Mouse (Mus musculus) liver, embryonic 14.5 days (tissue): ENCODE measurements around the gene Ramp1. TPM values are rescaled to one million over a fixed set of nuclear protein-coding genes. Genes with fewer than 3 reads are reported as not detected.

ENCODE experiments used
- ATAC-seq: fragments of 200-750 bp; cut with Nextera tagmentation; 2 replicates; pipeline ENCODE4 v1.8.0; 2017; ENCODE audit warnings: moderate number of reproducible peaks, mild to moderate bottlenecking, moderate library complexity; ENCODE audit not compliant: insufficient read depth
- DNase-seq, 3 experiments: peaks; one replicate each; pipeline ENCODE4 v3.0.0-alpha.2; 2012 to 2013; ENCODE audit warnings: low read depth in 3 of 3, low spot score in 3 of 3
- H3K27ac ChIP-seq: fragments of 300-500 bp; sonication (generic); 2 replicates; pipeline ENCODE4 v1.5.1; 2014; ENCODE audit warnings: moderate library complexity, mild to moderate bottlenecking, control low read depth, inconsistent platforms
- H3K27me3 ChIP-seq: fragments of 300-500 bp; sonication (generic); 2 replicates; pipeline ENCODE4 v1.6.1; 2014; ENCODE audit warnings: mild to moderate bottlenecking, low read length, moderate library complexity; ENCODE audit not compliant: control insufficient read depth, insufficient read depth
- H3K36me3 ChIP-seq: fragments of 300-500 bp; sonication (generic); replicated peaks from 2 replicates; pipeline ENCODE4 v1.6.1; 2014; ENCODE audit warnings: low read depth; ENCODE audit not compliant: control insufficient read depth, insufficient read depth
- H3K4me1 ChIP-seq, 2 experiments: fragments of 200-500 bp in 1 of 2; fragments of 300-500 bp in 1 of 2; sonication (generic) in 1 of 2; replicated peaks; 2 replicates each; pipeline ENCODE4 v1.6.1; 2012 to 2014; ENCODE audit warnings: antibody characterized with exemption in 1 of 2, inconsistent platforms in 1 of 2, low read length in 1 of 2; ENCODE audit not compliant: control insufficient read depth in 2 of 2, insufficient read depth in 2 of 2
- H3K4me2 ChIP-seq: fragments of 300-500 bp; sonication (generic); 2 replicates; pipeline ENCODE4 v1.6.1; 2014; ENCODE audit warnings: low read depth, mild to moderate bottlenecking, control low read depth, moderate library complexity
- H3K4me3 ChIP-seq, 2 experiments: fragments of 200-500 bp in 1 of 2; fragments of 300-500 bp in 1 of 2; sonication (generic) in 1 of 2; 2 replicates each; pipeline ENCODE4 v1.5.1; 2012 to 2014; ENCODE audit warnings: low read depth in 2 of 2, low read length in 2 of 2, mild to moderate bottlenecking in 2 of 2, control low read depth in 1 of 2, inconsistent platforms in 1 of 2, moderate library complexity in 1 of 2; ENCODE audit not compliant: insufficient read depth in 1 of 2
- H3K9ac ChIP-seq: fragments of 300-500 bp; sonication (generic); replicated peaks from 2 replicates; pipeline ENCODE4 v1.6.1; 2014; ENCODE audit warnings: mild to moderate bottlenecking, control low read depth, moderate library complexity
- H3K9me3 ChIP-seq: fragments of 300-500 bp; sonication (generic); 2 replicates; pipeline ENCODE4 v1.6.1; 2016; ENCODE audit warnings: low read length, mixed read lengths; ENCODE audit not compliant: control insufficient read depth
- CTCF ChIP-seq: IDR thresholded peaks from 2 replicates; pipeline ENCODE4 v1.5.1; 2016; ENCODE audit warnings: antibody characterized with exemption, low read depth, control low read depth
- EP300 ChIP-seq: IDR thresholded peaks from 2 replicates; pipeline ENCODE4 v1.6.1; 2016; ENCODE audit warnings: antibody characterized with exemption, low read depth
- WGBS: fragments of 180-500 bp; shearing (Covaris S2); extraction: QIAGEN DNeasy Blood & Tissue Kit; methylation state at CpG from one replicate; pipeline ENCODE4 v1.1.7; 2014; ENCODE audit not compliant: insufficient replicate concordance; 5-methylcytosine and 5-hydroxymethylcytosine counted together
- polyA plus RNA-seq, 2 experiments: library from polyadenylated mRNA; depleted of rRNA in 1 of 2; stranded (reverse) in 1 of 2; unstranded in 1 of 2; fragments of >200 nt; fragmentation: Nextera tagmentation in 1 of 2; extraction: Ambion mirVana in 1 of 2; gene quantifications; 2 replicates each; pipeline versions ENCODE4 v1.2.1 to v1.2.3; 2012 to 2014

The Ramp1 gene
- polyA plus RNA-seq, 2 experiments = 2.4 to 5.2 TPM

DNA sequence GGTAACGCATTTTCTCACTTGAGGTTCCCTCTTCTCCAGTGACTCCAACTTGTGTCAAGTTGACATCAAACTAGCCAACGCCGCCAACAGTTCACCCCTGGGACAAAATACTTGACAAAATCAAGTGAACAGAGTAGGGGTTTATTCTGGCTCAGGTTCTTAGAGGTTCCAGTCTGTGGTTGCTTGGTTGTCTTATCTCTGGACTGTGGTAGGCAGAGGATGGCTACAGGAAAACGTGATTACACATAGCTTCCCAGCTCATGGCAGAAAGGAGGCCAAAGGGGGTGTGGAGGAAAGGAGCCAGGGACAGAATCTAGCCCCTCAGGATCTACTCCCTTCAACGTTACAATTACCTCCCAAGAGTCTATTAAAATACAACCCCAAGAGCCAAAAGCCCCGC lies 7.1 kb downstream of the Ramp1 start:
- TF ChIP-seq CTCF (no peak), EP300 (no peak)
- H3K36me3 ChIP-seq = no peaks in the 10 kb centered on the region
- 41% methylated on average over 6 of the region's 6 CpGs for WGBS
- H3K9ac ChIP-seq = no peak overlapping the region
- no peaks in the 10 kb centered on the region for H3K9me3 ChIP-seq
- no peak overlapping the region for H3K4me3 ChIP-seq
- no peak overlapping the region for H3K27ac ChIP-seq
- no peak overlapping the region for H3K4me2 ChIP-seq
- H3K4me1 ChIP-seq = peaks cover 0 to 14% of the 10 kb centered on the region in 2 experiments; a peak in 2 of 4 replicates
- no peaks in the 10 kb centered on the region for H3K27me3 ChIP-seq
- no peak for DNase-seq
- no peak for ATAC-seq

DNA sequence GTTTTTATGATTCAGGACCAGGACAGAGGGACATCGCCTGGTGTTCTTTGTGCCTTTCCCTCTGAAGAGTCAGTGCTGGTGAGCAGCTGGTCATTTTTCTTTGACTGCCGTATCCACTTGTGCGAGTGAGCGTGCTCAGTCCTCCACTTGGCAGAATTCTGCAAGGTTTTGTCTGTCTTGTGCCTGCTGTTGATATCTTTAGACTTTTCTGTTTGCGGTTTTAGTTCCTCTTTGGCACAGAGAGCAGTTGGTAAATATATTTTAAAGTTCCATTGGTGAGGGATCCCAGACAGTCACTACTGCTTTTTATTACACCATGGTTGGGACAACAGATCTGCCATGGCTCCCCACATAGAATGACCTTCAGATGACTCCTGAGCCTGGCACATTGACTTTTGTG lies 7.7 kb downstream of the Ramp1 start:
- no peak overlapping the region for H3K4me3 ChIP-seq
- H3K4me2 ChIP-seq = no peak overlapping the region

DNA sequence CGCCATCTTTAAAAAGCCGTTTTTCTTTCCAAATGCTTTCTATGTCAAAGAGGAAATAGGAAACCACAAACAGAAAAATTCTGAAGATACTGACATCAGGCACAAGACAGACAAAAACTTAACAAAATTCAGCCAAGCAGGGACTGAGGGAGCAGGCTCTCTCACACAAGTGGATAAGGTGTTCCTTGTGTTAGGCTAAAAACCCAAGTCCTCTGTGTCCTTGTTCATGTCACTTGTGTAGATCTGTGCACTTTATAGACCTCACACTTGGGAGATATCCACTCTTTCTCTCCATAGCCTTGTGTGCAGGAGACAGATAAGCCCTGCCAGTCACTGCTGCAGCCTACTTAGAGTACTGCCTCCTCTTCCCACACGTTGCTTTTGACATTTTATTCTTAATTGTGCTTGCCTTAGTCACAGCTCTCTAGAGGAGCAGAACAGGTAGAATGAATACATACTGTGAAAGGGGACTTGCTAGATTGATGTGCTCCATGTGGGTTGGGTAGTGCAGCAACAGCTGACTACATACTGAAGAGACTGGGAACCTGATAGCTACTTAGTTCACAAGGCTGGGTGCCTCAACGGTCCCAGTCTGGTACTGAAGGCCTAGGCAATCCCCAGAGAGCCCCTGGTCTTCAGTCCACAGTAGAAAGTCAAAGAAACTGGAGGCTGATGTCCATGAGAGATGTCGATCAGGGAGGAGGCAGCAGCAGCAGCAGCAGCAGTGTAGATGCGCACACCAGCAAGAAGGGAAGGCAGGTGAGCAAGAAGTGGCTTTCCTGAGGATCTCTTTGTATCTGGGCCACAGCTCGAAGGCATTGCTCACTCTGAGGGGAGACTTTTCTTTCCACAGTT lies 8.4 kb downstream of the Ramp1 start:
- Histone ChIP-seq H3K27ac (no peak overlapping the region), H3K9me3 (no peaks in the 10 kb centered on the region), H3K4me2 (peak overlapping the region; percentile 3; the same call in 1 of the 2 replicates), H3K27me3 (no peaks in the 10 kb centered on the region), H3K9ac (no peak overlapping the region), H3K36me3 (no peaks in the 10 kb centered on the region), H3K4me1 (peaks cover 0 to 14% of the 10 kb centered on the region in 2 experiments; a peak in 2 of 4 replicates), H3K4me3 (no peak overlapping the region)
- peak in 2 of 3 experiments; percentile 25 to 32 for DNase-seq
- ATAC-seq = peak; percentile 84
- TF ChIP-seq CTCF (no peak), EP300 (peak; percentile 25; the same call in 1 of the 2 replicates)
- 33% methylated on average over 7 of the region's 7 CpGs for WGBS

More for the DNA sequence above, 7.7 kb downstream of the Ramp1 start:
- WGBS = 14% methylated on average over 5 of the region's 5 CpGs
- Histone ChIP-seq H3K9me3 (no peaks in the 10 kb centered on the region), H3K9ac (no peak overlapping the region), H3K27ac (no peak overlapping the region), H3K27me3 (no peaks in the 10 kb centered on the region), H3K4me1 (peaks cover 0 to 14% of the 10 kb centered on the region in 2 experiments; a peak in 2 of 4 replicates), H3K36me3 (no peaks in the 10 kb centered on the region)
- DNase-seq (no peak), ATAC-seq (no peak)
- TF ChIP-seq EP300 (no peak; the same call in 1 of the 2 replicates), CTCF (no peak)

DNA sequence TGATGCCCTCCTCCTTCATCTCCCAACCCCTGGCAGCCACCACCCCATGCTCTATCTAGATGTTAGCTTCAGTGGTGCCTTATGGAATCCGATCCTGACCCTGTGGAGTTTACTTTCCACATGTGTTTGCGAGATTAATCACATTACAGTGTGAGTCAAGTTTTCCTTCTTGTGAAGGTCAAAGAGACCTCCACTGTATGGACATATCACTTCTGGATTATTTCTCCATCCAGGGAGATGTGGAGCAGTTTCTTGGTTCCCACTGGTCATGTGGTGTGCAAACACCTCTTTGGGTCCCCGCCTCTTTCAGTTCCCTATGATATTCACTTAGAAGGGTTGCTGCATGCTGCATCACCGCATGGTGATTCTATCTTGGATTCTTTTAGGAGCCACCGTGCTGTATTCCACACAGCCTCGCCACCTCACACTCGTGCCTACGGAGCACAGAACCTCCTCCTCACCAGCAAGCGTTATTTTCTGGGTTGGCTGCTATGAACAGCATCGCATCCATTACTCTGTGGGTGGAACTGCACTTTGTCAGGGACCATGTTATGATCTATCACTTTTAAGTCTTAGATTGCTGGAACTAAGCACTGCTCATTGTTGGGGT lies 9.3 kb downstream of the Ramp1 start:
- DNase-seq (no peak), ATAC-seq (no peak)
- no peak for TF ChIP-seq CTCF
- no peak for TF ChIP-seq EP300
- WGBS = 70% methylated on average over 10 of the region's 10 CpGs
- Histone ChIP-seq H3K9me3 (no peaks in the 10 kb centered on the region), H3K4me1 (peaks cover 0 to 14% of the 10 kb centered on the region in 2 experiments; a peak in 2 of 4 replicates), H3K36me3 (no peaks in the 10 kb centered on the region), H3K4me2 (no peak overlapping the region), H3K27me3 (no peaks in the 10 kb centered on the region), H3K4me3 (no peak overlapping the region), H3K27ac (no peak overlapping the region), H3K9ac (no peak overlapping the region)

DNA sequence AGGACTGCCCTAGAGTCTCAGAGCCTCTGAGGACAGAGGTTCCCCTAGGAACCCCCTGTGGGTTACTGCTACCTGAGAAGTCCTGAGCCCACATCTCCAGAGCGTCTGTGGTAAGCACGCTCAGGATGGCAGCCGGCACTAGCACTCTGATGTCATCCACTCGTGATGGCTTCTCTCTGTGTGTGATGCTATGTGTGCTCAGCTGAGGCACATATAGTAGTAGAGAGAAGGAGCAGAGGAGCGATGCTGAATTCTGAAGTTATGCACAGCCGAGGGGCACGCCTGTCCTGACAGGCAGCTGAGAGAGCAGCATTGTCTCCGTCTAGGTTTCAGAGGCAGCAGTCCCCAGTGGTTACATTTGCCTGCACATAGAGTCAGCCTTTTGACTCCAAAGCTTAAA lies 12.6 kb downstream of the Ramp1 start:
- WGBS = 77% methylated on average over 8 of the region's 8 CpGs
- H3K27me3 ChIP-seq = no peaks in the 10 kb centered on the region
- no peak for TF ChIP-seq CTCF
- H3K4me1 ChIP-seq = peaks cover 0 to 10% of the 10 kb centered on the region in 2 experiments; a peak in 2 of 4 replicates
- DNase-seq = no peak
- H3K9ac ChIP-seq = no peak overlapping the region
- H3K9me3 ChIP-seq = no peaks in the 10 kb centered on the region
- H3K27ac ChIP-seq = no peak overlapping the region
- ATAC-seq = no peak
- H3K4me2 ChIP-seq = no peak overlapping the region
- H3K4me3 ChIP-seq = no peak overlapping the region
- no peaks in the 10 kb centered on the region for H3K36me3 ChIP-seq
